Mouse (Mus musculus) megakaryocyte-erythroid progenitor cell, adult 5-6 weeks (primary cell): ENCODE results near the gene Gsk3b. TPM values are rescaled to one million over a fixed set of nuclear protein-coding genes. Genes with fewer than 3 reads are reported as not detected.
"Not testable (repeated sequence)": the region's sequence is repeated elsewhere in the genome, so short reads cannot be mapped to it uniquely, and the experiment has no call there.

Experiments used
- ATAC-seq: replicated peaks from 2 replicates; pipeline ENCODE4 v1.8.0; 2016; ENCODE audit warnings: mild to moderate bottlenecking, inconsistent platforms; ENCODE audit not compliant: severe bottlenecking, poor library complexity, low FRiP score, low TSS enrichment
- total RNA-seq, 2 experiments: library from RNA; stranded (forward) in 1 of 2; stranded (reverse) in 1 of 2; fragments of 200-1000, 215-1000 nt in 1 of 2; fragments of >200 nt in 1 of 2; fragmentation: Nextera tagmentation in 1 of 2; gene quantifications; 2 replicates each; pipeline ENCODE4 v1.2.3; 2014 to 2017

The Gsk3b gene
- total RNA-seq, 2 experiments from 2014 or later = 31.8 to 34.1 TPM

DNA sequence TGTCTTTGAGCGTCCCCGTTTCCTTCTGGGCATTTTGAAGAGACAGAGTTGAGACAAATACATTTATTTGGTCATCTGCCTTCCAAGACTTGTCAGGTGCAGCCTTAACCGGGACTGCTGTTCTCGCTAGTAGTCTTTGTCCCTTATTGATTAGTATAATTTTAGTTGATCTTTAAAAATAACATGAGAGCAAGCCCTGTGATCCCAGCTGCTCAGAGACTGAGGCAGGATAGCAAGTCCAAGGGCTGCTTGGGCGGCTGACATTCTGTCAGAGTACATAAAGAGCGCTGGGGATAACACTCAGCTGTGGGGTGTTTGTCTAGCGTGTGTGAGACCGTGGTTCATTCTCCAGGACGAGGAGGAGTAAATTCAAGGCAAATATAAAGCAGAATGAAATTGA is 8.7 kb downstream of the Gsk3b start:
- ATAC-seq = no peak

- no peak for ATAC-seq
These were observed 10.5 kb downstream of the Gsk3b start for GRCm38 (mm10) chr16:38099325-38099724.

DNA sequence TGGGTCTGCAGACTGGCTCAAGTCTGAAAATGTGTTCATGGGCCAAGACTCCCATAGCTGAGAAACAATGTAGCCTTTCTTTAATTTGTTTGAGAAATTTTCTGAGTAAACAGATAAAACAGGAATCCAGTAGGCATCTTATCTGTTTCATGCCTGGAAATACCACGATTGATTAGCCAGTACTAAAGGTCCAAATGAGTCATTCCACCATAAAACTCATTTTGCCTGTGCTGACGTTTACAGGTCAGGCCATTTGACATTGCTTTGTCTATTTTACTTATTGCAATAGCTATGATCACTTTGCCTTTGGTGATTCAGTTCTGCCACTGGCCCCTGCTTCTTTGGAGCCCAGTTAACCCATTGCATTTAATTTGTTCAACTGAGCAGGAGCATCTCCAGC is 11.8 kb downstream of the Gsk3b start:
- no peak for ATAC-seq

DNA sequence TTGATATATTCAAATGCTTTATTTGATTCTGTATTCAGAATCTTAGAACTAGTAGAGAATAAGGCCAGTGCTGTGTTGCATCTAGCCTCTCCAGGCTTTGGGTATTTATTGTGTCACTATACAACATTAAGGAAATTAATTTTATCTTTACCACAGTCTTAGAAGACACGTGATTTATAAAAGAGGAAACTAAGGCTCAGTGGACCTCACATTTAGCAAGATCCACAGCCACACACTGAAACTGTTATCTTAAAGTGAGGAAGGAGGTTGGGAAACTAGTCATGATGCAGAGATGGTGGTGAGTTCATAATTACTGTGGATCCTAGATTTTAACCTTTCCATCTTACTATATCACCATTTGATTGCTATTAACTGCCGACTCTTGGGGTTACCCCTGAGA is 16.7 kb downstream of the Gsk3b start:
- no peak for ATAC-seq

DNA sequence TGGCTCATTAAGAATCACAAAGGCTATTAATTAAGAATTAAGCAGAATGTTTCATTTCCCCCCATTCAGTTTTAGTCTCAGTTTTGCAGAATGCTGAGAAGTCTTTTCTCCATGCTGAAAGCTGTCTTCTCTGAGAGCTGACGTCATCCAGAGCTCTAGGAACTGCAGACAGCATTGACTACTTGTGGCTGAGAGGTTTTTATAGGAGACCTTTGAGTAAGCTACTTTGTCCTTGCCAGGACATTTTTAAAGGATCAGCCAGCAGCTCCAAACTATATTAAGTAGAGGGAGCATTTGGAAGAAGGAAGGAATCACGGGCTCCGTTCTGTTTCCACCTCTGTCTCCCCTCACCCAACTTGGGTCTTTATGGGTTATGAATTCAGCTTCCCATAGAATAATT is 17.7 kb downstream of the Gsk3b start:
- ATAC-seq = no peak

DNA sequence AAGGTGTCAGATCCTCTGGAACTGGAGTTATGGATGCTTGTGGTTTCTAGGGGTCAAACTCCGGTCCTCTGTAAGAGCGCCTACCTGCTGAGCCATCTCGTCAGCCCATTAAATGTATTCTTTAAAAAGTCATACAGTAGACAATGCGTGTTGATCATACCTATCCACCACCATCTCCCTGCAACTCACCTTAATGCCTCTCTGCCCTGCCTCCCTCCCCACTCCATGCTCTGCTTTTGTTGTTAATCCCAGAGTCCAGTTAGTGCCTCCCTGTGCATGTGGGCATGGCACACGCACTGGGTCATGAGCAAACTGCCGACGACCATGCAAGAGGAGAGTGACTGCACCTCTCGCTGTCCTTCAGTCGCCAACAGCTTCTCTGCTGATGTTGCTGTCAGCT is 21.2 kb downstream of the Gsk3b start:
- ATAC-seq = no peak

DNA sequence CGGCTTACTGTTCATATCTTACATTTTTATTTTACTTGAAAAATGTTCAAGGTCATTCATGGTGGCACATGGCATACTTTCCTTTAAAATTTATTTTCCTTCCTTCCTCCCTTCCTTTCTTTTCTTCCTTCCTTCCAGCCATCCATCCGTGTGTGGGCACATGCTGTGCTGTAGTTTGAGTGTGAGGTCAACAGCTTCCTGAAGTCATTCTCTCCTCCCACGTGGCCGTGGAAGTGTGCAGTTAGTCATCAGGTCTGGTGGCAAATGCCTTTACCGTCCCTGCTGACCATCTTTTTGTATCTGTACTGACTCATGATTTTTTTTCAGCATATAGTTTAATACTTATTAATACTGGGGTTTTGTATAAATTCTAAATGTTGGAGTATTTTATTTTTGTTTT is 21.8 kb downstream of the Gsk3b start:
- ATAC-seq = no peak

DNA sequence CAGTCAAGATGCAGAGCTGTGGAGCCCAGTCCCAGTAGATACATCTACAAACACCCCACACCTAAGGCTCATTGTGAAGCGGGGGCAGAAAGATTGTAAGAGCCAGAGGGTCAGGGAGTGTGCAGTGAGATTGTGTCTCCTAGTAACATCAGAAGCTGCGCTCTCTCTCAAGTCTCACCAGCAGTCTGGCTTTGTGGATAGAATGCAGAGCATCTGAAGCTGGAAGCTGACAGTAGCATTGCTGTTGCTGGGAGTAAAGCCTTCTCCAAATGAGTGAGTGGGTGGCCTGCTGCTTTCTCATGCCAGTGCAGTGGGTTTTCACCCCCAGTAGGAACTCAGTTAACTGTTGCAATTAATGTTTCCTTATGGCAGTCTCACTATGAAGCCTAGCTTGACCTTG is 25.3 kb downstream of the Gsk3b start:
- peak; percentile 39; the same call in 1 of the 2 replicates for ATAC-seq

GRCm38 (mm10) chr16:38117909-38118308 is 29.1 kb downstream of the Gsk3b start:
- not testable (repeated sequence) for ATAC-seq

DNA sequence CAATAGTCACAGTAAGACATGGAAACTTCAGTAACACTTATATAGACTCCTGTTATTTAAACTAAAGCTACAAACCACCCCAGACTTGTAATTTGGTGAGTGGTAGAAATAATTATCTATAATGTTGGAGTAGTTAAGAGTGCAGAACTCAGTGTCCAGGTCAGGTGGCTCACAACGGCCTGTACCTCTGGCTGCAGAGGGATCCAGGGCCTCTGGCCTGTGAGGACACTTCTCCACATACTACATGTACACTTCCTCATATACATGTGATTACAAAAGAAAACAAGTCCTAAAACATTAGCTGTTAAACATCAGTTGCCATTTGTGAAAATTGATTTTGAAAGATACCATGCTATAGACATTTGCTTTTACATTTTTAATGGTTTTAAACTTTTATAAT is 29.9 kb downstream of the Gsk3b start:
- no peak for ATAC-seq

DNA sequence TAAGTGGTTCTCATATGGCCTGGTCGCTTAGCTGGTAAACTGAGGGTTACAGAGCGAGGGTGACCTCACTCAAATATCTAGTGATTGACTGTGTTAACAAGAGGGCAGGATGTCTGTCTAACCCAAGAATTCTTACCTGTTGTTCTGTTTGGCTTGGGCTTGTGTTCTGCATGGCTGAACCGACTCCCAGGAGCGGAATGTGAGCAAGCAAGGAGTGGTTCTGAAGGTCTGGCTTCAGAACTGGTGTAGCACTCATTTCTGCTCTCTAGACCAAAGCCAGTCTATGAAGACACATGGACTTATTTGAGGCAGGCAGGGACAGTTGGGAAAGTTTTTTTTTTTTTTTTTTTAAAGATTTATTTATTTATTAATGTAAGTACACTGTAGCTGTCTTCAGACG is 30.5 kb downstream of the Gsk3b start:
- no peak for ATAC-seq

DNA sequence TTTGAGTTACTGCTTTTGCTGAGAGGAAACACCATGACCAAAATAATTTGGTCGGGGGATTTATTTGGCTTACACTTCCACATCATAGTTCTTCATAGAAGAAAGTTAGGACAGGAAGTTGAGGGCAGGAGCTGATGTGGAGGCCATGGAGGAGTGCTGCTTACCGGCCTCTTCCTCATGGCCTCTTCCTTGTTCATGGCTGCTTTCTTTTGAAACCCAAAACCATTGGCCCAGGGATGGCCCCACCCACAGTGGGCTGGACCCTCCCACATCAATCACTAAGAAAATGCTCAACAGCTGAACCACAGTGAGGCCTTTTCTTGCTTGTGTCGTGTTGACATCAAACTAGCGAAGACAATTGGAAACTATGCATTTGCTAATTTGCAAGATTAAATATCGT is 40.4 kb downstream of the Gsk3b start:
- no peak for ATAC-seq

- peak; percentile 45; the same call in 1 of the 2 replicates for ATAC-seq
These were observed 42.2 kb downstream of the Gsk3b start for GRCm38 (mm10) chr16:38131041-38131440.

DNA sequence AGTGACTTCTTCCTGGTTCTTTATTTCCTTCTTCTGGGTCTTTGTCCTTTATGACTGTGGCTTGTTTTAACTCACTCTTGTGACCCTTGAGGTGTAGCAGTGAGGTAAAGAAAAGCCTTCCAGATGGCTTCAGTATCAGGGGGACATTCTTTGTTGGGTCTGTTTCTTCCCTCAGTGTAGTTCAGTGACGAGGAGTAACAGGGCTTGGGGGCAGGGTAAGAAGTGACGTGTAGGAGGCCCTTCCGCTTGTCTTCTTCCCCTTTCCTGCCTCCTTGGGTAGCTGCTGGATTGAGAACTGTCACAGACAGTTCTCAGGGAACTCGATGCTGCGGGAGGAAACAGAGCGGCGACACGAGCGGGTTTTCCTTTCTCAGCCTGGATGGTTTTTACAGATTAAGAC is 43.0 kb downstream of the Gsk3b start:
- ATAC-seq = peak; percentile 79

- no peak for ATAC-seq
These were observed 43.4 kb downstream of the Gsk3b start for GRCm38 (mm10) chr16:38132210-38132609.

DNA sequence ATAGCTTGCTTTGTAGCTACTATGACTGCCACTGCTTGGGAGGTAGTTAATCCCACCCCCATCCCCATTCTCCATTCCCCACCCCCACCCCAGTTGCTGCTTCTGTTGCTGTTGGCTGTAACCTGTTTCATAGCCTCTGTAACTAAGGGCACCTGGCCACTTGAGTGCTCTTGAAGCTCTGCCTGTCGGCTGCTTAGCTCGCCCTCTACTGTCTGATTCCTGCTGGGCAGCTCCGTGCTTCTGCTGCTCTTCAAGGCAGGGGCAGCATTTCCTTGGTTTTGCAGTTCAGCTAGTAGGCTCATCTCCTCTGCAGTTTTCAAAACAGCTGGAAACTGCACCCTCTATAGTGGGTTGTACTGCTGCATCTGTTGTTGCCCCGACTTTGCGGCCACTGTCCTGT is 48.5 kb downstream of the Gsk3b start:
- peak; percentile 68; the same call in 1 of the 2 replicates for ATAC-seq

DNA sequence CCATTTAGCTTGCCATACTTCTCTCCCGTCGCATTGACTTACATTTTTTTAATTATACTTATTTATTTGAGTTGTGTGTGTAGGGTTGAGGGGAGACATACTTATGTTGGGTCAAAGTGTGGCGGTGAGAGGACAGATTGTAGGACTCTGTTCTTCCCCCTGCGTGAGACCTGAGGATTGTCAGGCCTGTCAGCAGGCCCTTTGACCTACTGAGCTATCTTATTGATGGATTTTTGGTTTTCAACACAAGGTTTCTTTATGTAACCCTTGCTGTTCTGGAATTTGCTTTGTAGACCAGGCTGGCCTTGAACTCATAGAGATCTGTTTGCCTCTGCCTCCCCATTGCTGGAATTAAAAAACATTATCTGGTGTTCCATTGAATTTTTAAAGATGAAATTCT is 56.1 kb downstream of the Gsk3b start:
- ATAC-seq = no peak

DNA sequence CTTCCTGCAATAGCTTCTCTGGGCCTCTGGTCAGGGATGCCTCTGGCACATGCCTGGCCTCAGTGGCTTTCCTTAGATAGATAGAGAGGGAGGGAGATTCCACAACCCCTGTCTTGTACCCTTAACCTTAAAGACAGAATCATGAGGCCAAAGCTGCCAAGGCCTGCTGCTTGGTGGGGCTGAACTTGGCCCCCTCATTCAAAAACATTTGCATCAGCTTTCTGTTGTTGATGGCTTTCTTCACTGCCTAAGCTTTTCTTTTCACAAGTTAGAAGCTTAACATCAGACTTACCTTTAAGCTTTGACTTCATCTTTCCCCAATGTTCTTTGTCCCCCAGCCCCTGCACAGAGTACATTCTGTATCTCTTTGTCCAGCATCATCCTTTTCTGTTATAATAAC is 61.8 kb downstream of the Gsk3b start:
- no peak for ATAC-seq

- no peak for ATAC-seq
These were observed 69.2 kb downstream of the Gsk3b start for GRCm38 (mm10) chr16:38157854-38158622.

GRCm38 (mm10) chr16:38162019-38162418 is 73.2 kb downstream of the Gsk3b start:
- ATAC-seq = no peak

- ATAC-seq = no peak
These were observed 76.2 kb downstream of the Gsk3b start for GRCm38 (mm10) chr16:38164811-38165591.
